Mouse (Mus musculus): ENCODE measurements at regions not wholly inside any gene's neighbourhood (a gene's known extent, or its start where the extent isn't known, plus 50 kb on each side); places are given as distances from the start of the nearest gene placed in this dataset.

DNA sequence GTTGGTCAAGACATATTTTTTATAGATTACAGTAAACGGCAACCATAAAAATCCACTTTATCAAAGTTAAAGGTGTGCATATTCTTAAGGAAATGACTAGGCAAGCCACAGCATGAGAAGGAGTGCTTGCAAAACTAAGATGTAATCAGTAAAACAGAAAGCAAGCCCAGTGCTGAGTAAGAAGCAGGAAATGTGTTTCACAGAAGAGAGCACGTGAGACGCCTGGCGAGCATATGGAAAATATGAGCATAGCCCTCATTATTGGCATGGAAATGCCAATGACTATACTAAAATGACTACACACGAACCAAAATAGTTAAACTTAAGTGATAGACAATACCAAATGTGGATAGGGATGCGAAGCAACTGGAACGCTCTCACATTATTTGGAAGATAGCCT, 123.2 kb upstream of the Max start:
- TF ChIP-seq CTCF (IDR thresholded peaks at IDR 0.05; ENCODE audit: low read depth, low read length) (no peak), POLR2A (IDR thresholded peaks at IDR 0.05; ENCODE audit: extremely low read depth, insufficient read depth, low read length) (no peak)
